Mouse (Mus musculus): ENCODE measurements at regions not wholly inside any gene's neighbourhood (a gene's known extent, or its start where the extent isn't known, plus 50 kb on each side); places are given as distances from the start of the nearest gene placed in this dataset.

DNA sequence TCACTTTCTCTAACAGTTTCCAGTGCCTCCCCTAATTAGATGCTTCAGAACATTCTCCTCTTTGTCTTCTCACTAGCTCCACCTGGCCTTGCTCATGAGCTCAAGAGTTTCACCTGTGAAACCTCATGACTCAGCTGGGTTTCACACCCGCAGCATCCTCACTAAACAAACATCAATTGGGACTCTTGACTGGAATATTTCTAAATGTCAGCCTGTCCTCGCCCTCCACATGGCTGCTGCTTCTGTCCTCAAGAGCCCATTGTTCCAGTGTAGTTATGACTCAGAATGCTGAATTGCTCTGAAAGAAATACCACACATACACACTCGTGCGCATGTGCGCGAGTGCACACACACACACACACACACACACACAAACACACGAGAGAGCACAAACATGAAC is 407.2 kb downstream of the Prss52 start:
- no peak for TF ChIP-seq CTCF (IDR thresholded peaks at IDR 0.05; ENCODE audit: extremely low read depth, insufficient read depth, insufficient read length, insufficient replicate concordance)
- TF ChIP-seq POLR2A (IDR thresholded peaks at IDR 0.05; ENCODE audit: low read depth, low read length): no peak

All from spleen, adult 2 months (tissue).